Mouse (Mus musculus) neural tube, embryonic 11.5 days (tissue): ENCODE results near the gene Kdelr3. TPM values are rescaled to one million over a fixed set of nuclear protein-coding genes. Genes with fewer than 3 reads are reported as not detected.

Experiments used
- ATAC-seq: fragments of 200-750 bp; cut with Nextera tagmentation; 2 replicates; pipeline ENCODE4 v1.8.0; 2017; ENCODE audit warnings: moderate number of reproducible peaks, mild to moderate bottlenecking, moderate TSS enrichment, moderate library complexity; ENCODE audit not compliant: insufficient read depth, low FRiP score, low TSS enrichment
- DNase-seq: peaks from one replicate; pipeline ENCODE4 v3.0.0-alpha.2; 2015; ENCODE audit warnings: low spot score
- H3K27ac ChIP-seq: fragments of 300-500 bp; sonication (generic); 2 replicates; pipeline ENCODE4 v1.5.1; 2014; ENCODE audit warnings: low read depth, mild to moderate bottlenecking, low read length
- H3K27me3 ChIP-seq: fragments of 300-500 bp; sonication (generic); 2 replicates; pipeline ENCODE4 v1.6.1; 2014; ENCODE audit warnings: mild to moderate bottlenecking, low read length, mixed read lengths; ENCODE audit not compliant: control insufficient read depth, insufficient read depth
- H3K36me3 ChIP-seq: fragments of 300-500 bp; sonication (generic); 2 replicates; pipeline ENCODE4 v1.6.1; 2014; ENCODE audit warnings: mild to moderate bottlenecking, low read length, moderate library complexity, mixed read lengths; ENCODE audit not compliant: control insufficient read depth, insufficient read depth
- H3K4me1 ChIP-seq: fragments of 300-500 bp; sonication (generic); 2 replicates; pipeline ENCODE4 v1.6.1; 2014; ENCODE audit warnings: low read length, mixed read lengths; ENCODE audit not compliant: control insufficient read depth, insufficient read depth
- H3K4me2 ChIP-seq: fragments of 300-500 bp; sonication (generic); 2 replicates; pipeline ENCODE4 v1.6.1; 2014; ENCODE audit warnings: low read depth, mild to moderate bottlenecking, moderate library complexity
- H3K4me3 ChIP-seq: fragments of 300-500 bp; sonication (generic); 2 replicates; pipeline ENCODE4 v1.5.1; 2014; ENCODE audit warnings: low read depth, low read length
- H3K9ac ChIP-seq: fragments of 300-500 bp; sonication (generic); 2 replicates; pipeline ENCODE4 v1.6.1; 2014; ENCODE audit warnings: mild to moderate bottlenecking, low read length
- H3K9me3 ChIP-seq: fragments of 300-500 bp; sonication (generic); 2 replicates; pipeline ENCODE4 v1.6.1; 2016; ENCODE audit warnings: low read length; ENCODE audit not compliant: control insufficient read depth
- WGBS: fragments of 180-500 bp; shearing (Covaris S2); extraction: QIAGEN DNeasy Blood & Tissue Kit; methylation state at CpG from one replicate; pipeline ENCODE4 v1.1.7; 2014; 5-methylcytosine and 5-hydroxymethylcytosine counted together
- polyA plus RNA-seq: library from polyadenylated mRNA; unstranded; fragments of >200 nt; fragmentation: Nextera tagmentation; extraction: Ambion mirVana; gene quantifications from 2 replicates; pipeline ENCODE4 v1.2.1, GENCODE M21; 2014

The Kdelr3 gene
- polyA plus RNA-seq, 1 experiment from 2014 or later: 12.1 TPM

DNA sequence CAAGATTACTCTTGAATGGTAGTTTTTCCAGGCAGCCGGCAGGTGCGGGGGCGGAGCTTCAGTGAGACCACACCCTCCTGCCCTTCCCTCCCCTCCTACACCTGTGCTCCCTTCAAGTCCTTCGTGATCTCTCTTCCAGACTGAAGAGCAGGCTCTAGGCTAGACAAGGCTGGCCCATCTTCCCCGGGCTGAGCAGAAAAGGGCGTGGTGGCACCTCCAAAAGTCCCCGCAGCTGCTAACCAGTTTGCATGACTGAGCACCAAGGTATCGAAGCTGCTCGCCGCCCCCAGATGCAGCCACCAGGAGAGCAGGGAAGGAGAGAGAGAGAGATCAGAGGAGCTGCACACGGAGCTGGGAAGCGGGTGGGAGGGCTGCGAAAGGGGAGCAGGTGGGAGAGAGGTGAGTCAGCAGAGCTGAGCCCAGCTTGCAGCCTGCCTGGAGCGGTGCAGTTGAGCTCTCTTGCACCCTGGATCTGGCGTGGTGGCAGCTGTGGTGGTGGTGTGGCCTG is 35.0 kb upstream of the Kdelr3 start:
- 8% methylated on average over 15 of the region's 15 CpGs for WGBS
- Histone ChIP-seq H3K27ac (no peak overlapping the region), H3K27me3 (0 out of 2 replicates have a peak, but pooled peaks cover 3% of the 10 kb centered on the region), H3K4me2 (no peak overlapping the region), H3K4me1 (no peaks in the 10 kb centered on the region), H3K9me3 (no peaks in the 10 kb centered on the region), H3K4me3 (no peak overlapping the region), H3K36me3 (no peaks in the 10 kb centered on the region), H3K9ac (no peak overlapping the region)
- no peak for ATAC-seq
- DNase-seq: no peak

DNA sequence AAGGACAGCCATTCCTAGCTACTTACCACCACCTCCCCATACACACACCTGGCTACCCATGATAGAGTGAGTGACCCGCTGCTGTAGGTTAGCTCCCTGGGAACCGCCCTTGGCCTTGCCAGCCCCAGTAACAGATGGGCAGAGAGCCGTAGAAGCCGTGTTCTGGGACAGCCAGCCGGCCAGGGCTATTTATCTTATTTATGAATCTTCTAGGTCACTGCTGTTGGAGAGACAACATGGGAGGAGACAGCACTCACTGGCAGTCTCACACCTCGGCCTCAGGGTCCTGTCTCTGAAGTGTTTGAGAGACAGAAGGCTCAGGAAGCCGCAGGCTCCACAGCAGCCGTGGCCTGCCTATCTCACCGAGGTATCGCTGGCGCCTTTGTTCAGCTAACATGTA is 26.7 kb upstream of the Kdelr3 start:
- no peak for ATAC-seq
- no peak overlapping the region for H3K27ac ChIP-seq
- no peaks in the 10 kb centered on the region for H3K9me3 ChIP-seq
- H3K9ac ChIP-seq: no peak overlapping the region
- H3K4me3 ChIP-seq: no peak overlapping the region
- no peak overlapping the region for H3K4me2 ChIP-seq
- no peaks in the 10 kb centered on the region; the same call in 1 of the 2 replicates for H3K27me3 ChIP-seq
- no peaks in the 10 kb centered on the region for H3K4me1 ChIP-seq
- no peak for DNase-seq
- no peaks in the 10 kb centered on the region for H3K36me3 ChIP-seq
- 66% methylated on average over 11 of the region's 11 CpGs for WGBS

DNA sequence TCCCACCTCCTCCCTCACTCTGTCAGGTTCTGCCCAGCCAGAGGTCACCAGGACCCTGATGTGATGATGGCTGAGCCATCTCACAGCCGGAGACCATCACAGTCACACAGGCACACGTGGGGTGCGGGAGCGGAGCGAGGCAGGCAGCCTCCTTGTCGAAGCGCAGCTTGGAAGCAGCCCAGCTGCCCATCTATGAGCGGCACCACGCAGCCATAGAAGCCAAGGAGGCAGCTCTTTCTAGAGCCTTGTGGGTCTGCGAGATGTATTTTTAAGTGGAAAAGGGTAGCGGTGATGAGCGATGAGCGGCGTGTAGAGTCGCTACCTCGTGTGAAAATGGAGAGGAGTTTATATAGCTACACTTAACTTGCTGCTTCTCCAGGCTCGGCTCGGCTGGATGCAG is 22.7 kb upstream of the Kdelr3 start:
- H3K27ac ChIP-seq: no peak overlapping the region
- DNase-seq: no peak
- H3K27me3 ChIP-seq: no peaks in the 10 kb centered on the region; the same call in 1 of the 2 replicates
- no peak overlapping the region for H3K4me3 ChIP-seq
- H3K4me2 ChIP-seq: no peak overlapping the region
- no peak overlapping the region for H3K9ac ChIP-seq
- H3K9me3 ChIP-seq: no peaks in the 10 kb centered on the region
- H3K4me1 ChIP-seq: no peaks in the 10 kb centered on the region
- WGBS: 50% methylated on average over 18 of the region's 18 CpGs
- ATAC-seq: no peak
- no peaks in the 10 kb centered on the region for H3K36me3 ChIP-seq

- no peak for ATAC-seq
- H3K9ac ChIP-seq: no peak overlapping the region
- peaks cover 36% of the 10 kb centered on the region for H3K27me3 ChIP-seq
- no peak for DNase-seq
- H3K4me1 ChIP-seq: peaks cover 6% of the 10 kb centered on the region; the same call in 1 of the 2 replicates
- no peak overlapping the region for H3K4me3 ChIP-seq
- no peak overlapping the region for H3K4me2 ChIP-seq
- no peaks in the 10 kb centered on the region for H3K36me3 ChIP-seq
- H3K27ac ChIP-seq: no peak overlapping the region
- H3K9me3 ChIP-seq: no peaks in the 10 kb centered on the region
- 77% methylated on average over 17 of the region's 17 CpGs for WGBS
Observed at GRCm38 (mm10) chr15:79500110-79500509, 16.1 kb upstream of the Kdelr3 start.

DNA sequence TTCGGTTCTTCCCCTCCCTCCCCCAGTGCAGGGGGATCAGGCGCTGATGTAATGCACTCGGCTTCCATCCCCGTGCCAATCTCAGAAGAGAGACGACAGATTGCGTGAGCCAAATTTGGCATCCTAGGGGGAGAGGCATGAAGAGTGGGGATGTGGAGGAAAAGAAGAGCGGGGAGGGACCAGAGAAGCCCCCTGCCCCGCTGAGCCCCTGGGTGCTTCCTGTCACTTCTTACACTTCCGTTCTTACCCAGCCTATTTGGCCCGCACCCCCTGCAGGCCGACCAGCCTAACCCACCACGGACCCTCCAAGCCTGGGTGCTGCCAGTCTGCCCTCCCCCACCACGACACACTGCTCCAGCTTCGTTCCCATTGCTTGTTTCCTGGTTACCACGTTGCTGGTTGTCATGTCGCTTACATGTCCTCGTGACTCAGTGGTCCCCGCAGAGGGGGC is 13.3 kb upstream of the Kdelr3 start:
- Histone ChIP-seq H3K27me3 (peaks cover 60% of the 10 kb centered on the region), H3K9me3 (no peaks in the 10 kb centered on the region), H3K4me2 (no peak overlapping the region), H3K9ac (no peak overlapping the region), H3K36me3 (no peaks in the 10 kb centered on the region), H3K27ac (no peak overlapping the region), H3K4me3 (no peak overlapping the region), H3K4me1 (peaks cover 11% of the 10 kb centered on the region; the same call in 1 of the 2 replicates)
- ATAC-seq (no peak), DNase-seq (no peak)
- WGBS: 23% methylated on average over 18 of the region's 18 CpGs

GRCm38 (mm10) chr15:79503438-79503837 is 12.8 kb upstream of the Kdelr3 start:
- Histone ChIP-seq H3K9me3 (no peaks in the 10 kb centered on the region), H3K4me1 (peaks cover 11% of the 10 kb centered on the region; the same call in 1 of the 2 replicates), H3K36me3 (no peaks in the 10 kb centered on the region), H3K9ac (no peak overlapping the region), H3K4me3 (no peak overlapping the region), H3K4me2 (no peak overlapping the region), H3K27me3 (peaks cover 66% of the 10 kb centered on the region), H3K27ac (no peak overlapping the region)
- ATAC-seq: no peak
- no peak for DNase-seq
- 74% methylated on average over 5 of the region's 5 CpGs for WGBS

DNA sequence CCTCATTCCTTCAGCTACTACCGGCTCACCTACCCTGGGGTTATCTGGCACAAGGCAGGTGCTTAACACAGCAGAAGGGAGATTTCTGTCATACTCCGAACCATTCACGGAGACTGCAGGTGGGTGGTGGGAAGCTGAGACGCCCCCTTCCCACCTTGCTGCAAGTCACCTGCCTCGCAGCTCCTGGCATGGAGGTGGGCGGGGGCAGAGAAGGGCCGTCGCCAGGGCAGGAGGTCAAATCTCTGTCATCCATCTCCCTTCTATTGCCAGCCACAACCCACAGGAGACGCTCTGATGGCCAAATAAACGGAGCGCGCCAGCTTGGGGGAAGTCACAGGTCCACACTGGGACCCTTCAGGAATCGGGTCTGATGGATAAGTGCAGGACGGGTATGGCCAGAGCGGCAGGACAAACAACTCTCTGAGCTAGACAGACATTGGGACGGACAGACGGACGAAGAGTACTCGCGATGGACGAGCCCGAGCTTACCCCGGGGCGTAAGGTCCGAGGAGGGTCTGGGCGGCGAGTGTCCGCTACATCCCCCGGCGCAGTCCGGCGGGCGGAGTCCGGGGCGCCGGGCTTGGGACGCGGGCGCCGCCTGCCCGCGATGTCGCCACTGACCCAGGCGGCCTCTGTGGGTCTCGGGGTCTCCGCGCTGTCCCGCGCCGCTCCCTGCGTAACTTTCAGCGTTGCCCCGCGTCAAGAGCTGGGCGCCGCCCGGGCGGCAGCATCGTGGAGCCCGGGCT is 11.3 kb upstream of the Kdelr3 start, which contains the start of gene Kcnj4:
Gene Kcnj4, minus strand, starts transcription at position 535 of the 746 bp plus-strand sequence.
- DNase-seq (no peak), ATAC-seq (0 out of 2 replicates have a peak, but pooled peaks have one; percentile 40)
- WGBS: under 1% methylated on average over 57 of the region's 60 CpGs
- Histone ChIP-seq H3K27me3 (peaks cover 70% of the 10 kb centered on the region), H3K36me3 (no peaks in the 10 kb centered on the region), H3K9me3 (no peaks in the 10 kb centered on the region), H3K4me2 (peak within 1 kb of the TSS; percentile 99), H3K9ac (peak within 1 kb of the TSS; percentile 41), H3K27ac (no peak within 1 kb of the TSS), H3K4me1 (peaks cover 11% of the 10 kb centered on the region; the same call in 1 of the 2 replicates), H3K4me3 (peak within 1 kb of the TSS; percentile 52)

GRCm38 (mm10) chr15:79505616-79506283 is 10.5 kb upstream of the Kdelr3 start:
- peaks cover 79% of the 10 kb centered on the region for H3K27me3 ChIP-seq
- no peaks in the 10 kb centered on the region for H3K9me3 ChIP-seq
- H3K4me3 ChIP-seq: peak overlapping the region; percentile 52
- H3K4me2 ChIP-seq: peak overlapping the region; percentile 99
- peak; percentile 77 for DNase-seq
- peaks cover 11% of the 10 kb centered on the region; the same call in 1 of the 2 replicates for H3K4me1 ChIP-seq
- no peaks in the 10 kb centered on the region for H3K36me3 ChIP-seq
- 0% methylated on average over 37 of the region's 71 CpGs for WGBS
- peak; percentile 54 for ATAC-seq
- peak overlapping the region; percentile 41 for H3K9ac ChIP-seq
- no peak overlapping the region for H3K27ac ChIP-seq
